Mouse (Mus musculus) kidney, adult 2 months (tissue): ENCODE data around the gene 1700016H13Rik.

ENCODE experiments used
- CTCF ChIP-seq: fragments of 200-500 bp; conservative IDR thresholded peaks from 2 replicates; pipeline ENCODE4 v1.5.1; 2011; ENCODE audit warnings: low read depth, mild to moderate bottlenecking, control low read depth, low read length, moderate library complexity, mixed read lengths; ENCODE audit not compliant: insufficient read depth, insufficient read length
- POLR2A ChIP-seq: fragments of 200-500 bp; IDR thresholded peaks from one replicate; pipeline ENCODE4 v1.6.1; 2011; ENCODE audit warnings: low read depth, low read length, control low read depth

- TF ChIP-seq CTCF = no peak
- TF ChIP-seq POLR2A = no peak
These were observed 27.3 kb downstream of the 1700016H13Rik start for GRCm38 (mm10) chr5:103628499-103628898.
